Mouse (Mus musculus) lung, adult 2 months (tissue): ENCODE measurements around the gene Stk32c.

Experiments used
- CTCF ChIP-seq: fragments of 200-500 bp; IDR thresholded peaks from 2 replicates; pipeline ENCODE4 v1.5.1; 2011; ENCODE audit warnings: mild to moderate bottlenecking, low read length, control low read depth; ENCODE audit not compliant: insufficient read depth
- POLR2A ChIP-seq: fragments of 200-500 bp; IDR thresholded peaks from 2 replicates; pipeline ENCODE4 v1.6.1; 2011; ENCODE audit warnings: low read depth, mild to moderate bottlenecking, control low read depth, low read length, borderline replicate concordance; ENCODE audit errors: extremely low read depth

- TF ChIP-seq CTCF (no peak), POLR2A (no peak)
These were observed 62.0 kb downstream of the Stk32c start for GRCm38 (mm10) chr7:139151116-139151515.
